Mouse (Mus musculus) liver, adult 2 months (tissue): ENCODE results near the gene Arhgap45. TPM values are rescaled to one million over a fixed set of nuclear protein-coding genes. Genes with fewer than 3 reads are reported as not detected.
A peak's percentile ranks its signal among the peaks of the same experiment; 100 is the strongest.

ENCODE experiments used
- DNase-seq: peaks from one replicate; pipeline ENCODE4 v3.0.0-alpha.2; 2011; ENCODE audit warnings: low read depth, low spot score; ENCODE audit errors: extremely low read depth
- H3K27ac ChIP-seq: fragments of 200-500 bp; replicated peaks from 2 replicates; pipeline ENCODE4 v1.5.1; 2012; ENCODE audit warnings: low read depth, mild to moderate bottlenecking, control low read depth, inconsistent platforms, low read length; ENCODE audit not compliant: insufficient read depth
- H3K27me3 ChIP-seq: fragments of 200-500 bp; 2 replicates; pipeline ENCODE4 v1.6.1; 2012; ENCODE audit warnings: mild to moderate bottlenecking, moderate library complexity, low read length, inconsistent platforms; ENCODE audit not compliant: control insufficient read depth, insufficient read depth
- H3K36me3 ChIP-seq: fragments of 200-500 bp; 2 replicates; pipeline ENCODE4 v1.6.1; 2012; ENCODE audit warnings: low read length, inconsistent platforms; ENCODE audit not compliant: control insufficient read depth, insufficient read depth
- H3K4me1 ChIP-seq: fragments of 200-500 bp; 2 replicates; pipeline ENCODE4 v1.6.1; 2011; ENCODE audit warnings: low read length; ENCODE audit not compliant: control insufficient read depth, insufficient read depth
- H3K4me3 ChIP-seq: fragments of 200-500 bp; 2 replicates; pipeline ENCODE4 v1.5.1; 2011; ENCODE audit warnings: low read depth, mild to moderate bottlenecking, control low read depth, low read length, moderate library complexity; ENCODE audit not compliant: insufficient read depth
- H3K79me2 ChIP-seq: fragments of 200-500 bp; 2 replicates; pipeline ENCODE4 v1.6.1; 2012; ENCODE audit warnings: inconsistent platforms, mild to moderate bottlenecking, low read length, moderate library complexity; ENCODE audit not compliant: control insufficient read depth, insufficient read depth
- H3K9ac ChIP-seq: fragments of 200-500 bp; 2 replicates; pipeline ENCODE4 v1.6.1; 2012; ENCODE audit warnings: low read depth, mild to moderate bottlenecking, control low read depth, inconsistent platforms, low read length
- CTCF ChIP-seq: fragments of 200-500 bp; IDR thresholded peaks from 2 replicates; pipeline ENCODE4 v1.5.1; 2011; ENCODE audit warnings: low read depth, low read length, control low read depth
- POLR2A ChIP-seq: fragments of 200-500 bp; IDR thresholded peaks from 2 replicates; pipeline ENCODE4 v1.6.1; 2011; ENCODE audit warnings: low read length, control low read depth; ENCODE audit not compliant: insufficient read depth; ENCODE audit errors: extremely low read depth
- WGBS: fragments of 180-500 bp; shearing (Covaris S2); methylation state at CpG from one replicate; pipeline ENCODE4 v1.1.7; 2018; 5-methylcytosine and 5-hydroxymethylcytosine counted together
- polyA plus RNA-seq: library from polyadenylated mRNA; depleted of rRNA; stranded (reverse); fragments of >200 nt; gene quantifications from 2 replicates; pipeline ENCODE4 v1.2.3, GENCODE M21; 2012
- total RNA-seq: library from RNA; depleted of rRNA; stranded (reverse); fragments of >200 nt; gene quantifications from 2 replicates; pipeline ENCODE4 v1.2.3, GENCODE M21; 2014

Arhgap45 gene
- total and polyA plus RNA-seq, 2 experiments = 4.5 to 10.9 TPM

DNA sequence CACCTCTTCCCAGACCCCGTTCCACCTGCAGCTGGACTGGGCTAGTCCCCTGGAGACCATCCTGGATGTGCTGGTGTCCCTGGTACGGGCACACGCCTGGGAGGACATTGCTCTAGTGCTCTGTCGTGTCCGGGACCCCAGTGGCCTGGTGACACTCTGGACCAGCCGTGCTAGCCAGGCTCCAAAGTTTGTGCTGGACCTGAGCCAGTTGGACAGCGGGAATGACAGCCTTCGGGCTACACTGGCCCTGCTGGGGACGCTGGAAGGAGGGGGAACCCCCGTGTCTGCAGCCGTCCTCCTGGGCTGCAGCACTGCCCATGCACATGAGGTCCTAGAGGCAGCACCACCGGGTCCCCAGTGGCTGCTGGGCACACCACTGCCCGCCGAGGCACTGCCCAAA lies 43.6 kb upstream of the Arhgap45 start:
- no peak overlapping the region for H3K27ac ChIP-seq
- peaks cover 22% of the 10 kb centered on the region for H3K4me1 ChIP-seq
- no peaks in the 10 kb centered on the region for H3K27me3 ChIP-seq
- no peak overlapping the region for H3K4me3 ChIP-seq
- TF ChIP-seq CTCF (no peak), POLR2A (no peak)
- peaks cover 21% of the 10 kb centered on the region for H3K36me3 ChIP-seq
- peak; percentile 71 for DNase-seq
- no peaks in the 10 kb centered on the region for H3K79me2 ChIP-seq
- no peak overlapping the region for H3K9ac ChIP-seq
- WGBS = 19% methylated on average over 14 of the region's 14 CpGs

DNA sequence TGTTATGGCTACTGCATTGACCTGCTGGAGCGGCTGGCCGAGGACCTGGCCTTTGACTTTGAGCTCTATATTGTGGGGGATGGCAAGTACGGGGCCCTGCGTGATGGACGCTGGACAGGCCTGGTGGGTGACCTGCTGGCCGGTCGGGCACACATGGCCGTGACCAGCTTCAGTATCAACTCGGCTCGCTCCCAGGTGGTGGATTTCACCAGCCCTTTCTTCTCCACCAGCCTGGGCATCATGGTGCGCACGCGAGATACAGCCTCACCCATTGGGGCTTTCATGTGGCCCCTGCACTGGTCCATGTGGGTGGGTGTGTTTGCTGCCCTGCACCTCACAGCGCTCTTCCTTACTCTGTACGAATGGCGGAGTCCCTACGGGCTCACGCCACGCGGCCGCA lies 42.4 kb upstream of the Arhgap45 start:
- 90% methylated on average over 21 of the region's 21 CpGs for WGBS
- H3K36me3 ChIP-seq = peaks cover 31% of the 10 kb centered on the region

GRCm38 (mm10) chr10:79974668-79975067 lies 41.8 kb upstream of the Arhgap45 start:
- Histone ChIP-seq H3K27me3 (no peaks in the 10 kb centered on the region), H3K27ac (no peak overlapping the region), H3K36me3 (peaks cover 31% of the 10 kb centered on the region), H3K4me3 (no peak overlapping the region), H3K79me2 (no peaks in the 10 kb centered on the region), H3K9ac (no peak overlapping the region), H3K4me1 (peaks cover 5% of the 10 kb centered on the region)
- TF ChIP-seq CTCF = no peak
- TF ChIP-seq POLR2A = no peak
- WGBS = 87% methylated on average over 8 of the region's 8 CpGs
- DNase-seq = no peak

More for the DNA sequence above, 42.4 kb upstream of the Arhgap45 start:
- no peaks in the 10 kb centered on the region for H3K79me2 ChIP-seq
- H3K27me3 ChIP-seq = no peaks in the 10 kb centered on the region
- H3K27ac ChIP-seq = no peak overlapping the region
- no peak overlapping the region for H3K4me3 ChIP-seq
- peaks cover 10% of the 10 kb centered on the region for H3K4me1 ChIP-seq
- TF ChIP-seq POLR2A (no peak), CTCF (no peak)
- no peak for DNase-seq
- no peak overlapping the region for H3K9ac ChIP-seq

DNA sequence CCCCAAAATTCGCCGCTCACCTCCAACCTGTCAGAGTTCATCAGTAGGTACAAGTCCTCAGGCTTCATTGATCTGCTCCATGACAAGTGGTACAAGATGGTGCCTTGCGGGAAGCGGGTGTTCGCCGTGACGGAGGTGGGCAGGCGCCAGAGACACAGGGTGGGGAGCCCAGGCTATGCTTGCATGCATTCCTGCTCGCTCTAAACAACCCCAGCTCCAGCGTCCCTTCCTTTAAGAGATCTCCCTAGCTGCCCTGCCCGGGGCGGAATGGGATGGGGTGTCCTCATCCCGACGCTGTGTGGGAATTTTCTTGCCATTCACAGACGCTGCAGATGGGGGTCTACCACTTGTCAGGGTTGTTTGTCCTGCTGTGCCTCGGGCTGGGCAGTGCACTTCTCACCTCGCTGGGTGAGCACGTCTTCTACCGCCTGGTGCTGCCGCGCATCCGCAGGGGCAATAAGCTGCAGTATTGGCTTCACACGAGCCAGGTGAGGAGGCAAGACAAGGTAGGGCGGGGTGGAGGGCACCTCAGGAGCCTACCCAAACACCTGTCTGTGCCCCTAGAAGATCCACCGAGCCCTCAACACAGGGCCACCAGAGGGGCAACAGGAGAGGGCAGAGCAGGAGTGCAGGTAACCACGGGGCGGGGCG lies 40.3 kb upstream of the Arhgap45 start:
- H3K4me3 ChIP-seq = no peak overlapping the region
- H3K27ac ChIP-seq = no peak overlapping the region
- H3K27me3 ChIP-seq = no peaks in the 10 kb centered on the region
- no peak overlapping the region for H3K9ac ChIP-seq
- DNase-seq = no peak
- TF ChIP-seq POLR2A (no peak), CTCF (no peak)
- H3K4me1 ChIP-seq = peaks cover 2% of the 10 kb centered on the region
- WGBS = 93% methylated on average over 28 of the region's 28 CpGs
- peaks cover 31% of the 10 kb centered on the region for H3K36me3 ChIP-seq
- H3K79me2 ChIP-seq = peaks cover 4% of the 10 kb centered on the region; the same call in 1 of the 2 replicates

DNA sequence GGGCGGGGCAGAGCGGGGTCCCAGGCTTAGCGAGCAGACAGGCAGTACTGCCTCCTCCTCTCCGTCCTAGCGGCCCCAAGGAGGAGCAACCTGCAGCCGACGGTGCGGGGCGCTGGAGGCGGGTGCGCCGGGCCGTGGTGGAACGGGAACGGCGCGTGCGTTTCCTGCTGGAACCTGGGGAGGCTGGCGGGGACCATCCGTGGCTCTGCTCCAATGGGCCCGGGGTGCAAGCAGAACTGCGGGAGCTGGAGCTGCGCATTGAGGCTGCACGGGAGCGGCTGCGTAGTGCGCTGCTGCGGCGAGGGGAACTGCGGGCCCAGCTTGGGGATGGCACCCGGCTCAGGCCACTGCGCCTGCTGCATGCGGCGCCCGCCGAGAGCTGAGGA lies 39.7 kb upstream of the Arhgap45 start:
- Histone ChIP-seq H3K27ac (no peak overlapping the region), H3K79me2 (peaks cover 9% of the 10 kb centered on the region; the same call in 1 of the 2 replicates), H3K36me3 (peaks cover 31% of the 10 kb centered on the region), H3K4me3 (no peak overlapping the region), H3K4me1 (peaks cover 2% of the 10 kb centered on the region), H3K27me3 (no peaks in the 10 kb centered on the region), H3K9ac (no peak overlapping the region)
- no peak for DNase-seq
- TF ChIP-seq CTCF = no peak
- 93% methylated on average over 35 of the region's 36 CpGs for WGBS

- Histone ChIP-seq H3K9ac (no peak overlapping the region), H3K36me3 (peaks cover 31% of the 10 kb centered on the region), H3K4me1 (peaks cover 3% of the 10 kb centered on the region), H3K79me2 (peaks cover 12% of the 10 kb centered on the region; the same call in 1 of the 2 replicates), H3K4me3 (no peak overlapping the region), H3K27ac (no peak overlapping the region), H3K27me3 (no peaks in the 10 kb centered on the region)
- TF ChIP-seq CTCF (no peak), POLR2A (no peak)
- no peak for DNase-seq
- 94% methylated on average over 27 of the region's 28 CpGs for WGBS
These were observed 39.1 kb upstream of the Arhgap45 start for GRCm38 (mm10) chr10:79977324-79977723.
